Mouse (Mus musculus): ENCODE measurements around the gene Rnaseh1.

DNA sequence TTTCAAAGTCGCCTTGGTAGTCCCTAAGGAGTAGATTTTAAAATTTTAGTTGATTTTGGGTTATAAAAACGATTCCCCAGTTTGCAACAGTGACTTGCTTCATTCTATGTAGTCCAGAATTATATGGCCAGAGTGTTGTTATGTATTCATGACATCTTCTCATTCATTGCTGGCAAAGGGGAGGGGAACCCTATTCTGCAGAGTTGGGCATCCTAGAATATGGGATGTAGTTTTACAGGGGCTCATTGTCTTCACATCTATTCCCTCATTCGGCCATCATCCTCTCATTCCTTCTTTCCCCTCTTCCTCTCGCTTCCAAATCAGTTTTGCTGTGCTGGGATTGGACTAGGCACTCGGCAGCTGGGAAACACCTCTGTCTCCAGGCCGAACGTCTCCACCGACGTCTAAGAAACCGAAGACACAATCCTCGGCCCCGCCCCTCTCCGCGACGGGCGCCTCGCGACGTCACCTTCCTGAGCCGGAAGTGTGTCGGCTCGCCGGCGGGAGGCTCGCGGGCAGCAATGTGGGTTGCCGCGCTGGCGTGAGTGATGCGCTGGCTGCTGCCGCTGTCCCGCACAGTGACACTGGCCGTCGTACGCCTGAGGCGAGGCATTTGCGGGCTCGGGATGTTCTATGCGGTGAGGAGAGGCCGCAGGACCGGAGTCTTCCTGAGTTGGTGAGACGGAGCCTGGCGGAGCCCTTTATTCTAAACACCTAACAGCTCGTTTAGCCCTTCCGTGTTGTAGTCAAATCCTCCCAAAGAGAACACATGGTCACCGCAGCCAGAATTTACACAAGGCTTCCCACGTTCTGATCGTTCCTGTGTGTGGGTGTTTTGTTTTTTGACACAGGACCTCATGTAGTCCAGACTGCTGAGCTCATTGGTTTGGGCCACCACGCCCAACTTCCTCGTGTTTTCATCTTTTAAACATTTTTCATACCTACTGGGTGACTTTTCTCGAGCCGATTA is at the start of gene Rnaseh1:
- no peak for TF ChIP-seq CTCF (conservative IDR thresholded peaks at IDR 0.05; ENCODE audit: low read length)
- TF ChIP-seq NANOG (IDR thresholded peaks at IDR 0.05; ENCODE audit: borderline replicate concordance, low read length): no peak

All from E14TG2a.4 (cell line).